Mouse (Mus musculus): ENCODE measurements around the gene Ntrk2.

Gene Ntrk2

DNA sequence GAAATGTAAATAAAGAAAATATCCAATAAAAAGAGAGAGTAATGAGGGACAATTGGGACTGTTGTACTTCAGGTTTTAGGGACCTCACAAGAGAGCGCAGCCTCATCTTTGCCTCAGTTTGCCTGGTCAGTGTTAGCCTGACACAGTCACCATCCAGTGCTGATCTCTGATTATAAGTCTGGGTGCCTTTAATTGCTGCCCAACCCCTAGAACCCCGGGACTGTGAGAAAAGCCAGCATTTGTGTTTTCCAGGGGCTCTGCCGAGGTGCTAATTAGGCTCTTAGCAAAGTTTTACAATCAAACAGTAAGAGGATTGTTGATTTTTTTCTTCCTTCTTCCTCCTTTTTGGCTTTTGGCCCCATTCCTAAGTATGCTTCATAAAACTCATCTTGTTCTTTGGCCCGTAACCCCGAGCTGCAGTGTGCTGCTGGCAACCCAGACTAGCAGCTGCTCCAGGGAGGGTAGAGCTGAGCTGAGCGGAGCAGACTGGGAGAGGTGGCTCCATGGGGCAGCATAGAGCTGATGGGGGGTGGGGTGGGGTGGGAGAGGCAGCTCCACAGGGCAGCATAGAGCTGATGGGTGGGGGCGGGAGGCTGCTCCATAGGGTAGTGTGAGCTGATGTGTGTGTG, 34.5 kb downstream of the Ntrk2 start:
- DNase-seq (ENCODE audit: extremely low spot score, low spot score) = no peak

DNA sequence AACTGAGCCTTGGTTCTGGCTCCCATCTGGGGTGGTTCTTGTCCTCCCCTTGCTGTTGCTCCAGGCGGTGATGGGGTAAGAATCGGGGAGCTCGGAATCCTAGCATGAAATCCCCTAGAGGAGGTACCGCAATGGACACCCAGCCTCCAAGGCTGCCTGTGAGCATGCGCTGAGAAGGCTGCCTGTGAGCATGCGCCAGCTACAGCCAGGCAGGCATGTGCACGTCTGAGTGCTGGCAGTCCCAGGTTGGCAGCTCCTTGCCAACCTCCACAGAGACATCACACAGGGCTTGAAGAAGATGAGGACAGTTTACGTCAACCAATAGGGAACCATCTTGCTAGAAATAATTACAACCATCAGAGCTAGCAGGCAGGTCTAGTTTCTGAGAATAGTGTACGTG, 37.5 kb downstream of the Ntrk2 start:
- DNase-seq (ENCODE audit: extremely low spot score, low spot score) = no peak

DNA sequence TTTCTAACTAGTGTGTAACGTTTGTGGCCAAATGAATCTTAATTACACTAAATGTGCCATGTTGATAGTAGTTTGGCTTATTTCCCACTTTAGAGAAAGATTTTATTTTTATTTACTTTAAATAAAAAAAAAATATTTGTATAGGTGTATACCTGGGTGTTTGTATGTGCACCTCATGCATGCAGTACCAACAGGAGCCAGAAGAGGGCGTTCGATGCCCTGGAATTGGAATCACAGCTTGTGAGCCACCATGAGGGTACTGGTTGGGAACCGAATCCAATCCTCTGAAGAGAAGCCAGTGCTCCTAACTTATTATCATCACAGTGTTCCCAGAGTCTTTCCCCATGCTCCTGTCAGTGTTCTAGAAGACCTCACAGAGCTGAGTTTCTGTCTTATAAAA, 42.2 kb downstream of the Ntrk2 start:
- no peak for DNase-seq (ENCODE audit: extremely low spot score, low spot score)

DNA sequence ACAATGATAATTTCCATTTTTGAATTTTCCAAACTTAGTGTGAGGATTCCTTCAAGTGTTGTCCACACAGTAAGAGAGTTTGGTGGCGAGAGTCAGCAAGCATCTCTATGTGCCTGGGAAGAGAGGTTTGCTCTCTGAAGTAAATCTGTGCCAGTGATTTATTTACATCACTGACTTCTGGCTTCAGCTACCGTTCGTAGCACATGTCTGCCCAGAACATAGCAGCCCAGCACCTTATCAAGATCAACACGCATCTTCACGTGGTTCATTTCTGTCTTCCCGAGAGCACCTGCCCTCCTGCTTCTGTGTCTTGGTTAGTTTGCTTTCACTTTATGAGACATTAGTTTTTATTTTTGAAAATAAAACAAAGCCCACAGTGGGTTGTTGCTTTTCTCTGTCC, 47.3 kb downstream of the Ntrk2 start:
- no peak for DNase-seq (ENCODE audit: extremely low spot score, low spot score)

DNA sequence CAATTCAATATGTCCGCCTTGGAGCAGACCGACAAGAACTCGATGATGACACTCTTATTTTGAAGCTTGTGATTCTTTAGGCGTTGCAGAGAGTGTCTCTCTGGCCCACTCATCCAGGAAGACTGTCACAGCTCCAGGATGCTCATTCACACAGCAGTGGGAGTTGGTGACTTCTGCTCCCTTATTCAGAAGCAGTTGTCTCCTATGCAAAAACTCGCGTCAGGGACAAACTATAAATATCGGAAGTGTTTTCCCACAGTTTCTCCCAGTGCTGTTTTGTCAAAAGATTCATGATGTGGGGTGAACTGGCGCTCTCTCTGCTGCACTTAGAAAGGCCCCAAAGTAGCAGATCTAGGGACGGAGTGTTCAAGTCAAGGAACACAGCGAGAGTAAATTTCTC, 59.9 kb downstream of the Ntrk2 start:
- no peak for DNase-seq (ENCODE audit: extremely low spot score, low spot score)

DNA sequence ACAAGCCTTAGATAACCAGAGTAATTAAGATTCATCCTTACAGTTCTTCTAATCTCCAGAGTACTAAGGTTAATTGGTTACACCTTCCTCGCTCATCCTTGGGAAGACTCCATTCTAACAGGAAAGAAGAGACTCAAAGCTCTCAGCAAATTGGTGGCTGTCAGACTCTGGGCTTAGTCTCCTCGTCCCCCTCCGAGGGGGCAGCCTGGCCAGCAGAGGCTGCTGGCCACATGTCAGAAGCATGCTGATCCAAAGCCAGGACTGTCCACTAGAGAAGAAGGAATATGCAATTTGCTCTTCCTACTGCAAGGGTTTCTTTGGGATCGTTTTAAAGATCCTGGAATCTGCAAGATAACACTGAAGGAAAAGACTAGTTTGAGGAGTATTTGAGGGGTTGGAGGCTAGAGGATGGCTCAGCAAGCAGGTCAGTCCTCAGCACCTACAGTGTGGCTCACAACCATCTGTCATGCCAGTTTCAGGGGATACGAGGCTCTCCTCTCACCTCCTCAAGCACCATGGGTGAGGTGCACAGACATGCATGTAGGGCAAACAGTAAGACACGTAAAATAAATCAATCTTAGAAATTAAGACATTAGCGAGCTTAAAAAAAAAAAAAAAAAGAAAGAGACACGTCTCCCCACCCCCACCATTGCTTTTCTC, 60.5 kb downstream of the Ntrk2 start:
- no peak for DNase-seq (ENCODE audit: extremely low spot score, low spot score)

DNA sequence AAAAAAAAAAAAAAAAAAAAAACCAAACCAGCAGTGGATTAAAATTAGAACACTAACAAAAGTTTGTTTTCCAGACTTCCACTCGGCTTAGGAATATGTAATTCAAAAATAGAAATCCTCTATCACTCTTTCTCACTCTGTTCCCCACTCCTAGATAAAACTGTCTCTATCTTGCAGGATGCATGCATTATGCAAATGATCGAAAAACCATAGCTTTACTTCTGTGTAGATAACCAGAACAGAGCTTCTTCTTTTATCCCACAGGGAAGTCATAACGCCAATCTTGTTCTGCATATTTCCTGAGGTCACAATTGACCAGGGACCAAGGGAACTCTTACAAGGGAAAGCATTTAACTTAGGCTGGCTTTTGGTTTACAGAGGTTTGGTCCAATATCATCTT, 76.1 kb downstream of the Ntrk2 start:
- no peak for DNase-seq (ENCODE audit: extremely low spot score, low spot score)

DNA sequence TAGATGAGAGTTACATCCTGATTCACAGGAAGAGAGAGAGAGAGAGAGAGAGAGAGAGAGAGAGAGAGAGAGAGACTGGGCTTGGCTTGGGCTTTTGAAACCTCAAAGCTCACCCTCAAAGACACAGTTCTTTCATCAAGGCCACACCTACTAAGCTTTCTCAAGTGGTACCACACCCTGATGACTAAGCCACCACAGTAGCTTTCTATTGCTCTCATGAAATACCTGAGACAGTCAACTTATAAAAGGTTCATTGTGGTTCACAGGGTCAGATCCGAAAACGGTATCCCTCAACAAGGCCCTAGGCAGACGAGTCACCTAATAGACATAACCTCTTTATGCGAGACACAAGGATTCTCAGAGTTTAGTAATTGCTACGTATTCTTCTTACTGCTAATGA, 76.5 kb downstream of the Ntrk2 start:
- DNase-seq (ENCODE audit: extremely low spot score, low spot score) = no peak

DNA sequence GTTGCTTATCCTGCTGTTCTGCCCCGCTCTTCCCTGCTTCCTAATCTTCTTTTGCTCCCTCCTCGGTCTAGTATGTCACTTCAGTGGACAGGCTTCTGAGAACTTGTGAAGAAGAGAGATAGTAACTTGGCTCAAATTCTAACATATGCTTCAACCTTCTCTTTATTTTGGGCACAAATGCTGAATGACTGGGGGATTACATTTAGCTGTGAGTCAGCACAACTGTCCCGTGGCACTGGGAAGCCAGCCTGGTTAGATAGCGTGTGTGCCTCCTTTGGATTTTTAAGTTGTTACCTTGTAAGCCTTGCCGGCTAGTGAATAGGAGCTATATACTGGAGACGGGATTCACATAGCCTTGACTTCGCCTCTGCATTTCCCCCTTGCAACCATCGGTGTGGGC, 79.7 kb downstream of the Ntrk2 start:
- no peak for DNase-seq (ENCODE audit: extremely low spot score, low spot score)

DNA sequence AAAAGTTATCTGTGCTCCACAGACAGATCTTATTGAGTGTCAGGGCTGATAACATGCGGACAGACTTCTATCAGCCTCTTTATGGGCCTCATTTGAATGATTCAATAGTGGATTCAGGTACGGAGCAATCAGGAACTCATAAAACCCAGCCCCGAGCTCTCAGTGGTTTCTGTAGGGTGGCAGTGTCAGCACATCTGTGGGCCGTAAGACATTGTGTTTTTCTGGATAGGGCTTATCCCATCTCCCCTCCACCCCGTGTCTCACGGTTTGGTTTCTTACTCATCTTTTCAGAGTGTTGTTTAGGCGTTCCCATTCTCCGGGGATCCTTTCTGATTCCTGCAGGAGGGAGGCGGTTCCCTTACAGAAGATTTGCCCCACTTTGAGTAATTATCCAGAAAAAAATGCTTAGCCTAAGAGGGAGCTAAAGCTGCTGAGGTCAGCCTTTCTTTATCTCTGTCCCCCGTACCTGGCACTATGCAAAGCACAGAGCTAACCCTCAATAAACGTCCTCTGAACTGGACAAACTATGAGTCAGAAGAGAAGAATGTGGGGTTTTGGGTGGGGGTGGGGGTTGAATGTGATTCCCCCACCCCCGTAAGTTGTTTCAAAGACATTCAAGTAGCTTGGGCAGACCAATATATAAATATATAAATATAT, 90.0 kb downstream of the Ntrk2 start:
- DNase-seq (ENCODE audit: extremely low spot score, low spot score) = no peak

DNA sequence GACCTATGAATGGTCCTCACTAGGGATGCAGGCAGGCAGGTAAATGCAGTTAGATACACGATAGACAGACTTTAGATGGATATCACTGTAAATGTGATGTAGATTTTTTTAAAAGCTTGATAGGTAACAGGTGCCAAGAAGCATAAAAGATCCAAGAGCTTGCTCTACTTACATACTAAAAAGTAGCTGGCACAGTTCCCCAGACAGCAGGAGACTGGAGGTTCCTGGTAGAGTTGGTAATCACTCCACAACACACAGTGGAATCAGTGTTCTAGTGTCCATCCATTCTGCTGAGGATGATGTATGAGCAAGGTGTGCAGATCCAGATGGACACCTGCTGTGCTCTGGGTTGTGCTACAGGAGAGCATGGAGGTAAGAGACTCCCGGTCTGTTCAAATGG, 93.0 kb downstream of the Ntrk2 start:
- no peak for DNase-seq (ENCODE audit: extremely low spot score, low spot score)

DNA sequence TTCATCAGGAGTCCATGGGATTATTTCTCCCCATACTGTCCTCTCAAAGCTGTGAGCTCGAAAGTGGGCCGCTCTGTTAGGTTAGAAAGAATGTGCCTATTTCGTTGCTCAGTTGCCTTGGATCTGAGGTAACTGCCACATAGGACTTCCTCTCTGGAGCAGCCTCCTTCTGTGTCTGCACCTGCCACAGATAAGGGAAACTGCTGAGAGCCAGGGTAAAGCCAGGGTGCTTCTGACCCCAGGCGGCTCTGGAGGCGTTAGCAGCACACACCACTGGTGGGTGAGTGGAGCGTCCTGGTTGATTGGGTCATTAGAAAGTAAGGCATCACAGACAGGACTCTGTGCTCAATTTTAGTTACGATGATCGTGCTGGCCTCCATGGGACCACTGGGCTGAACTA, 95.9 kb downstream of the Ntrk2 start:
- no peak for DNase-seq (ENCODE audit: extremely low spot score, low spot score)

DNA sequence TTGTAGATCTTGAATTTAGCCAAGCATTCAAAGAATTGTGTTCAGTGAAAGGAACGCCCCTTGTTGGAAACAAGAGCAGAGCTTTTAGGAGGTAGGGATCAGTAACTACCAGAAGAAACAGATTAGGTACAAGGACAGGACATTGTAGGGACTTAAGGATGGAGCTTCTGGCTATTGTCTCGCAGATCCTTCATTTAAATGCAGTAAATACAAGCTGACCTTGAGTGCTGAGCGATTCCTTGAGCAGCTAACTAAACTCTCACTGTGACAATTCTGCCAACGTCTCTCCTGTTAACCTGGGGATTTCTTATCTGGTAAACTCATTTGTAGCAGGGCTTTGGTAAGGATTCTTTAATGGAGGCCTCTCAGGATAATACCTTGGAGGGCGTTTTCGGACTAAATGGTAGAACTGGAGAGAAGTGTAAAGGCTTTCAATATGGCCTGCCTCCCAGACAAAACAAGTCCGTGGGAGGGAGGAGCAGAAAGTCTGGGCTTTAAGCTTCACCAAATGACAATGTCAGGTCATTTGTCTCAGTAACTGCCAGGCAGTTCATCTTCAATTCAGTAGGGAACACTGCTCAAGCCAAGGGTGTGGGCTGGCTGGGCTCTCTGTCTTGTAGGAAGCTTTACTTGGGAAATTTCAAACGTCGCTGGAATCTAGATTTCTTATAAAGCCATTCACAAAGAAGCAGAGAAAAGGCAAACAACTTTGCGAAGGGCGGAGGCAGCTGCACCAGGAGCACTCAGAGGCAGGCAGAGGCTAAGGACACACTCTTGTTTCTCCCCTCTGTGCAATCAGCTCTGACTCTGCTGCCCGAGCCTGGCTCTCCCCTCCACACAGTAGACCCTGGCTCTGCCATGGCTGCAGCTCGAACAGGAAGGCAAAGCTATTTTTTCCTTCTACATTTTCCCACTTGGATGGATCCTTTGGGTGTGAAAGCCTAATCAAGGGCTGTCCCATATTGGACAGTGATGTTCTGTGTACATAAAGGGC, 98.7 kb downstream of the Ntrk2 start:
- DNase-seq (ENCODE audit: extremely low spot score, low spot score) = no peak

DNA sequence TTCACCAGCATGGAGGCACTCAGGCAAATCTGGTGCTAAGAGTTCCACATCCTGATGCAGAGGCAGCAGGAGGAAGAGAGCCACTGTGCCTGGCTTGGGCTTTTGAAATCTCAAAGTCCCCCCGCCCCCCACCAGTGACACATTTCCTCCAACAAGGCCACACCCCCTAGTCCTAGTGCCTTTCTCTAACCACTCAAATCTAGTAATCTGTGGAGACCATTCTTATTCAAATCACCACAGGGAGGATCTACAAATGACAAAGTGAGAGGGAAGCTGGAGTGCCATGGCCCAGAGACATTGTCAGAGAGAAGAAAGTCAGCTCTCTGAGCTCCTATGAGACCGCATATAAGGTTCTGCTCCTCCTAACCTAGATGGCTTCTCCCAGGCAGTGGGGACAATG, 105.6 kb downstream of the Ntrk2 start:
- DNase-seq (ENCODE audit: extremely low spot score, low spot score) = no peak

DNA sequence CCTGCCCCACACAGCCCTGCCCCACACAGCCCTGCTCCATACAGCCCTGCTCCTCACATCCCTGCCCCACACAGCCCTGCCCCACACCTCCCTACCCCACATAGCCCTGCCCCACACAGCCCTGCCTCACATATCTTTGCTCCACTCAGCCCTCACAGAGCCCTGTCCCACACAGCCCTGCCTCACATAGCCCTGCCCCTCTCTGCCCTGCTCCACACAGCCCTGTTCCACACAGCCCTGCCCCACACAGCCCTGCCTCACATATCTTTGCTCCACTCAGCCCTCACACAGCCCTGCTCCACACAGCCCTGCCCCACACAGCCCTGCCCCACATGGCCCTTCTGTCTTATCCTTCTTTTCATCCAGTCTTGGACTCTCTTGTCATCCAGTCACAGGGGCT, 106.2 kb downstream of the Ntrk2 start:
- DNase-seq (ENCODE audit: extremely low spot score, low spot score) = no peak

DNA sequence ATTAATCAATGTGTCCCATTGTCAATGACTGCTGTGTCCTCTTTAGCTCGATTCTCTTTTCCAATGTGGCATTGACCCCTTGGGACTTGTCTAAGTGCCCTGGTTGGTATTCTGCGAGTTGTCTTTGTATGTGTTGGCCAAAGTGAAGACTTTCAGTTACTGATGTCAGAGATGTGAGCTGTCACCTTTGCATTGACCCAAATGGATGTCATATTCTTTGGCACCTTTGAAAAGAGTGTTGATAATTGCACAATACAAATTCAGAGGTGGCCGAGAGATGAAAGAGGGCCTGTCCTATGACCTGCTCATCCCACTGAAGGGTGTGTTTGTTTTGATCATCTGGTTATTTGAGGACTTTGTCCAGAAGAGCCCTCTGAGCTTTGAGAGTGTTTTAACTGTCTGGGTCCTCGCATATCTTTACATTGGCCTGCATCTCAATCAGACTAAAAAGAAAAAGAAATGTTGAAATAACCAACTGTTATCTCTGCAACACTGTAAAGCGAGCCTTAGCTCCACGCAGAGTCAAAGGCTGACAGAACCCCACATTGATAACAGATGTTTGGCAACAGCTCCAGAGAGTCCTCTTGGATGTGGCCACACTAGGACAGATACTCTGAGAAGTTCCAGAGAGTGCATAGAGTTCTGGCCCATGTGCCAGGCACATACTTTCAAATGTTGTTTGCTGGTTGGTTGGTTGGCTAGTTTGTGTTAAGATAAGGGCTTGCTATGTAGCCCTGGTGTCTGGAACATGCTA, 107.9 kb downstream of the Ntrk2 start:
- no peak for DNase-seq (ENCODE audit: extremely low spot score, low spot score)

DNA sequence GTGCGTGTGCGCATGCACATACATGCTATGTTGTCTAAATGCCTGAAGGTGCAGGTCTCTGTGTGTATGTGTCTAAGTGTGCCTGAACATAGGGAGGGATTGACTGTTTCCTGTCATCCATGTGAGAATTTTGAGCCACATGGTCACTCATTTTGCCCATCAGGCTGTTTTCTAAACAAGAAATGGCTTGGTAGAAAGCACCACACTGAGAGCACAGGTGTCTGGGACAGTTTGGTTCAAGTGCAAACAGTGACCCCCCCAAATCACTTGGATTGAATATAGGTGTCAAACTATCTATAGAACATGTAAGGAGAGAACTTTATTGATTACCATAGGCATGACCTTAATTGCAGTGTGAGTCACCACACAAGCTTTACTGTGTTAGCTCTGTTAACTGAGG, 110.0 kb downstream of the Ntrk2 start:
- DNase-seq (ENCODE audit: extremely low spot score, low spot score) = no peak

DNA sequence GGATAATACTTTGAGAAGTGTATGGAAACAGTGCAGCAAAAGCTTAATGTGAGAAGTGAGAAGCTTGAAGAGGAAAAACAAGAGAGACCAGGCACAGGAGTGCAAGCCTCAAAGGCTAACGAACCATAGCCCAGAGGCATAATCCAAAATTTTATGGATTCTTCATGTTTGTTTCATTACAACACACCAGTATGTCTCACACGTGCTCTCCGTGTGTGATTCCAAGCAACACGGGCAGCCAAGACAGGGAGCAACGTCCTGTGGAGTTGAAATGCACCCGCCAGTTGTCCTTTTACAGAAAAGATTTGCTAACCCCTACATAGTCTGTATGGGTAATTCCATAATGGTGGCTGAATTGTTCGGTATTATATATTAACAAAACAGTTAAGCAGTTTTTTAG, 113.9 kb downstream of the Ntrk2 start:
- no peak for DNase-seq (ENCODE audit: extremely low spot score, low spot score)

DNA sequence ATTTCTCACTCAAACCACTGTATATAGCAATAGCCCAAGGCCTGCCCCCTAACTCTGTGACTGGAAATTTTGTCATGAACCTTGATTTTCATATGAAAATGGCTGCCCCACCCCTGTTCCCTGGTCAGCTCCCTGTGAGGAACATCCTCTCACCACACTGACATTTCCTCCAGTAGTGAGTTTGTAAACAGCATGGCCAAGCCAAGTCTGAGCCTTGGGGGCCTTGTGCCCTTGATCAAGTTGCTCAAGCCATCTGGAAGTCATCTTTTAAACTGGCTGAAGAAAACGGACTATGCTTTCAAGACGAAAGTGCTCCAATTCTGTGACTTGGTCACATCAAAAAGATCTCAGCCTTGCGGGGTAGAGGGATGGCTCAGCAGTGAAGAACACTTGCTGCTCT, 114.9 kb downstream of the Ntrk2 start:
- DNase-seq (ENCODE audit: extremely low spot score, low spot score) = no peak

DNA sequence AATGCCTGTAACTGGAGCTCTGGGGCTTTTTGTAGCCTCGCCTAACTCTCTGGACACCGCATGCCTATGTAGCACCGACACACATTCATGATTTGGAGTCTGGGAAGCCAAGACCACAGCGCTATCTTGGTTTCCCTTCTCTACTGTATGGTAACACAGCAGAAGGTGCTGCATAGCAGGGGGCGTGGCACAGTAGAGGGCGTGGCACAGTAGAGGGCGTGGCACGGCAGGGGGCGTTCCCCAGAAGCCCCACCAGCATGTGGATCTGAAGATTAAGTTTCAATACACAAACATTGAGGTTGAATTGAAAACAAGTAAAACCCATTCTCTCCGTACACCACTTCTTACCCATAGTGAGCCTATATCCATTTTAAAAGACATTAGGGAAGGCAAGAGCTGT, 115.3 kb downstream of the Ntrk2 start:
- no peak for DNase-seq (ENCODE audit: extremely low spot score, low spot score)

DNA sequence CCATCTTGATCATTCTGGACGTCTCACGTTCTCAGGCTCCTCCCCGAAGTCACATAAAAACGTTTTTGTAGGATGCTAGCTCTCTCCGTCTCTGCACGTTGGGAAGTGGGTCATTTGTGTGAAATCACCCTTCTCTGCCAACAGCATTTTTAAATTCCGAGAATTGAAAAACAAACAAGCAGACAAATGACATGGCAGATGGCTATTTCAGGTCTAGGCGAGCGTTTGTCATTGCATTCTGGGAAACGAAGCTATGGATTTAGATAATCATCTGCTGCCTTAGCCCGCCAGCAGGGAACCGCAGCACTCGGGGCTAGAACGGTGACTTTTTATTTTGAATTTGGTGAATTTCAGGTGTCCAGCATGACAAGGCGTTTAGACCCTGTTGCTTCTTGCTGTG, 115.8 kb downstream of the Ntrk2 start:
- no peak for DNase-seq (ENCODE audit: extremely low spot score, low spot score)
